Mouse (Mus musculus): ENCODE results near the gene Kcnj2.

DNA sequence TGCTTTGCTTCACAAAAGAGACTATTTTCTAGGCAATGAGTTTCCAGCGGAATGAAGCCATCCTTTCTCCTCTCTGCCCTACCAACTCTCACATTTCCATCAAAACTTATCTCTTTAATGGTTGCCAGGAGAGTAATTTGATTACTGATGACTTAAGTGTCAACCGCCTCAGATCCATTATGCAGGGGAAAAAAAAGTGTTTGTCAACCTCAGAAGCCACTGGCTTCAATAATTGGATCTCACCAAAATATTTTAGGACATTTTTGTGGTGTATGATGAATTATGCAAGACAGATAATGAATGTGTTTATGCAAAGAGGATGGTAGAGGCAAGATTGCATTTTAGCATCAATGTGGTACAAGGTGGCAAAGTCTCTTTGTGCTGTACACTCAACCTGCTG lies 45.8 kb upstream of the Kcnj2 start:
- TF ChIP-seq POLR2A (IDR thresholded peaks at IDR 0.05; ENCODE audit: control insufficient read depth, extremely low read depth, insufficient read depth, low read length, poor library complexity) (no peak), CTCF (IDR thresholded peaks at IDR 0.05; ENCODE audit: borderline replicate concordance, control insufficient read depth, extremely low read depth, insufficient read depth, low read length, poor library complexity) (no peak)

Data from thymus, adult 2 months (tissue).